Mouse (Mus musculus): ENCODE measurements around the gene Rpl10a. TPM values are rescaled to one million over a fixed set of nuclear protein-coding genes. Genes with fewer than 3 reads are reported as not detected.

Rpl10a gene
- total and polyA plus RNA-seq, 2 experiments from 2014 or later: 255 to 939 TPM

DNA sequence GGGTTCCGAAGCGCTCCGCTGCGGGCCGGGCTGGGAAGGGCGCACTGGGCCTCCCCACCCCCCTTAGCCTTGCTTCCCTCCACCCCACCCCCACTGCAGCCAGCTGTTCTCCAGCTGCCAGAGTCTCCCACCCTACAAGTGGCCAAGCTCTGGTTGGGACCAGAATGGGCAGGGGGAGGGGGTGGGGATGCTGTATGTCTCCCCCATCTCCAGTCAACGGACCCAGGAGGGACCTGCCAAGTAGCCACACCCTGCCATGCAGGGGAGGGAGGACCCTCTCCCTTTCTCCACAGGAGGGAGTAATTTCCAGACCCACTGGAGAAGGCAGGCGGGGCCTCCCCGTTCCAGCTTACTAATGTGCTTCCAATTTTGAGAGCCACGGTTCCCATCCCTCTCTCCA is 17.6 kb downstream of the Rpl10a start:
- Histone ChIP-seq H3K27ac (ENCODE audit: low read depth) (peak overlapping the region; percentile 60), H3K27me3 (ENCODE audit: control insufficient read depth, insufficient read depth, low read length) (no peaks in the 10 kb centered on the region), H3K9me3 (replicated peaks; ENCODE audit: control insufficient read depth, low read length) (no peaks in the 10 kb centered on the region), H3K4me2 (ENCODE audit: low read depth, low read length) (peak overlapping the region; percentile 27), H3K4me1 (ENCODE audit: control insufficient read depth, insufficient read depth) (peaks cover 49% of the 10 kb centered on the region), H3K36me3 (replicated peaks; ENCODE audit: control insufficient read depth, insufficient read depth, low read length) (no peaks in the 10 kb centered on the region), H3K9ac (replicated peaks; ENCODE audit: low read depth, low read length) (0 out of 2 replicates have a peak overlapping the region, but pooled peaks have one; percentile 10), H3K4me3 (ENCODE audit: low read depth, low read length) (no peak overlapping the region)
- 27% methylated on average over 10 of the region's 10 CpGs for WGBS
- ATAC-seq (ENCODE audit: insufficient read depth, low read depth): no peak
- no peak for DNase-seq (ENCODE audit: low spot score)
- TF ChIP-seq EP300 (IDR thresholded peaks at IDR 0.05; ENCODE audit: low read depth): no peak
- no peak for TF ChIP-seq CTCF (IDR thresholded peaks at IDR 0.05; ENCODE audit: low read depth)

DNA sequence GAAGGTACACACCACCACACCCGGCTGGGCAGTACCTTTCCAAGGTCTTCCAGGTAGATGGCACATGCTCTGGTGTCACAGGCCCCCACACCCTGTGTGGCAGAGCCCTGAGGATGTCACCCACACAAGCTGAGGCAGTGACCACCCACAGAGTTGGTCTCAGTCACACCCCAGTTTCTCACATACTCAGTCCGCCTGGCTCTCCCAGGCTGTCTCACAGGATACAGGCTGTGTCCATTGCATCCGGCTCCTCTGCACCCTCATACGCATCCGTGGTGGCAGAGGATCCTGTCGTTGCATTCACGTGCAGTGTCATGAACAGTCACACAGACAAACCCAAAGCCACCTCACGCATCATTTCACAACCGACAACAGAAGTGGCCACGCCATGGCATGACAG is 19.1 kb downstream of the Rpl10a start:
- no peak for ATAC-seq (ENCODE audit: insufficient read depth, low read depth)
- Histone ChIP-seq H3K4me3 (ENCODE audit: low read depth, low read length) (no peak overlapping the region), H3K9me3 (replicated peaks; ENCODE audit: control insufficient read depth, low read length) (no peaks in the 10 kb centered on the region), H3K27me3 (ENCODE audit: control insufficient read depth, insufficient read depth, low read length) (peaks cover 10% of the 10 kb centered on the region), H3K9ac (replicated peaks; ENCODE audit: low read depth, low read length) (no peak overlapping the region), H3K4me1 (ENCODE audit: control insufficient read depth, insufficient read depth) (peaks cover 49% of the 10 kb centered on the region), H3K4me2 (ENCODE audit: low read depth, low read length) (no peak overlapping the region), H3K27ac (ENCODE audit: low read depth) (no peak overlapping the region), H3K36me3 (replicated peaks; ENCODE audit: control insufficient read depth, insufficient read depth, low read length) (no peaks in the 10 kb centered on the region)
- WGBS: 79% methylated on average over 10 of the region's 10 CpGs
- no peak for DNase-seq (ENCODE audit: low spot score)
- TF ChIP-seq CTCF (IDR thresholded peaks at IDR 0.05; ENCODE audit: low read depth): no peak
- TF ChIP-seq EP300 (IDR thresholded peaks at IDR 0.05; ENCODE audit: low read depth): no peak

DNA sequence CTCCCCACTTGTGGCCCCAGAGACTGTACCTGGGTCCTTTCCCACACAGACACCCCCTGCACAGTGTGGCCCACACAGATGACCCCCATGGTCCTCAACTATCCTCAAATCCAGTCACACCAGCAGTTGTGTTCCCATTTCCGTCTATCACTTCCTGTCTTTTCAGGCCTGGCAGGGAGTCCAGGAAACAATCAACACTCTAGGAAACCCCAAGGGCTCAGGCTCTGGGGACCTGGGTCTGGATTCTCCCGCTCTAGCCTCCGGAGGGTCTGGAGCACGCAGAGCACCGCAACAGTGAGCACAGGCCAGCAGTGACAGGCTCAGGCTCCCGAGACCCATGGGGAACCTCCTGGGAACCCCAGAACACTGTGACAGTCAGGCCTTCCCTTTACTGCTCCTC is 19.9 kb downstream of the Rpl10a start:
- ATAC-seq (ENCODE audit: insufficient read depth, low read depth): no peak
- no peak for TF ChIP-seq CTCF (IDR thresholded peaks at IDR 0.05; ENCODE audit: low read depth)
- no peak for TF ChIP-seq EP300 (IDR thresholded peaks at IDR 0.05; ENCODE audit: low read depth)
- Histone ChIP-seq H3K4me3 (ENCODE audit: low read depth, low read length) (peak overlapping the region; percentile 2; the same call in 1 of the 2 replicates), H3K27me3 (ENCODE audit: control insufficient read depth, insufficient read depth, low read length) (peaks cover 19% of the 10 kb centered on the region), H3K9me3 (replicated peaks; ENCODE audit: control insufficient read depth, low read length) (no peaks in the 10 kb centered on the region), H3K4me1 (ENCODE audit: control insufficient read depth, insufficient read depth) (peaks cover 49% of the 10 kb centered on the region), H3K36me3 (replicated peaks; ENCODE audit: control insufficient read depth, insufficient read depth, low read length) (no peaks in the 10 kb centered on the region), H3K9ac (replicated peaks; ENCODE audit: low read depth, low read length) (0 out of 2 replicates have a peak overlapping the region, but pooled peaks have one; percentile 1), H3K27ac (ENCODE audit: low read depth) (peak overlapping the region; percentile 16; the same call in 1 of the 2 replicates), H3K4me2 (ENCODE audit: low read depth, low read length) (peak overlapping the region; percentile 93)
- no peak for DNase-seq (ENCODE audit: low spot score)
- WGBS: 54% methylated on average over 6 of the region's 6 CpGs

DNA sequence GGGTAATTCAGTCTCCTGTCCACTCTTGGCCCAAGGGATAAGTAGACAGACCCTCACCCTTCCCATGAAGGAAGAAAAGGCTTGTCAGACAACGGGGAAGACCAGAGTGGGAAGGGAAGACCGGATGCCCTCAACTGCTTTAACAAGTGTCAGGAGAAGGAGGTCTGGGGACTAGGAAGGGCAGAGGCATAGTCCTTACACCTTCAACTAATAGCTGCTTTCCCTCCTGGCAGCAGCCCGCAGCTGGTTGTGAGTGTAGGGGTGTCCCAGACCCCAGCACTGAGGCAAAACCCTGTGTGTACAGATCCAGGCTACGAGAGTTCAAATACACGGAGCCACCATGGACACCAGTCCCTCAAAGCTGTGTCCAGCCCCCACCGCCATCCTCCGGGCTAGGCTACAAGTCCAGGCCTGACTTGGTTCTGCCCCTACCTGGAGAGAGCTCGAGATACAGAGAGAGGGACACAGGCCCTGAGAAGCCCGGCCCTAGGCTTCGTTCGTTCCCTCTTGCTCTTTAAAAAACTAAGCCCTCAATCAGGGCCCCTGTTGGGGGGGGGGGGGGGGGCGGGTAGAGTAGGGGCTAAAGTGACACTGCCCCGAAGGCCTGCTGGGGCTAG is 21.1 kb downstream of the Rpl10a start:
- H3K4me2 ChIP-seq (ENCODE audit: low read depth, low read length): peak overlapping the region; percentile 93
- ATAC-seq (ENCODE audit: insufficient read depth, low read depth) (no peak), DNase-seq (ENCODE audit: low spot score) (no peak)
- H3K9me3 ChIP-seq (replicated peaks; ENCODE audit: control insufficient read depth, low read length): no peaks in the 10 kb centered on the region
- H3K9ac ChIP-seq (replicated peaks; ENCODE audit: low read depth, low read length): peak overlapping the region; percentile 83
- WGBS: 20% methylated on average over 13 of the region's 13 CpGs
- H3K4me1 ChIP-seq (ENCODE audit: control insufficient read depth, insufficient read depth): peaks cover 43% of the 10 kb centered on the region
- no peaks in the 10 kb centered on the region for H3K36me3 ChIP-seq (replicated peaks; ENCODE audit: control insufficient read depth, insufficient read depth, low read length)
- H3K27ac ChIP-seq (ENCODE audit: low read depth): peak overlapping the region; percentile 92
- peaks cover 27% of the 10 kb centered on the region for H3K27me3 ChIP-seq (ENCODE audit: control insufficient read depth, insufficient read depth, low read length)
- TF ChIP-seq CTCF (IDR thresholded peaks at IDR 0.05; ENCODE audit: low read depth) (no peak), EP300 (IDR thresholded peaks at IDR 0.05; ENCODE audit: low read depth) (no peak)
- peak overlapping the region; percentile 69 for H3K4me3 ChIP-seq (ENCODE audit: low read depth, low read length)

DNA sequence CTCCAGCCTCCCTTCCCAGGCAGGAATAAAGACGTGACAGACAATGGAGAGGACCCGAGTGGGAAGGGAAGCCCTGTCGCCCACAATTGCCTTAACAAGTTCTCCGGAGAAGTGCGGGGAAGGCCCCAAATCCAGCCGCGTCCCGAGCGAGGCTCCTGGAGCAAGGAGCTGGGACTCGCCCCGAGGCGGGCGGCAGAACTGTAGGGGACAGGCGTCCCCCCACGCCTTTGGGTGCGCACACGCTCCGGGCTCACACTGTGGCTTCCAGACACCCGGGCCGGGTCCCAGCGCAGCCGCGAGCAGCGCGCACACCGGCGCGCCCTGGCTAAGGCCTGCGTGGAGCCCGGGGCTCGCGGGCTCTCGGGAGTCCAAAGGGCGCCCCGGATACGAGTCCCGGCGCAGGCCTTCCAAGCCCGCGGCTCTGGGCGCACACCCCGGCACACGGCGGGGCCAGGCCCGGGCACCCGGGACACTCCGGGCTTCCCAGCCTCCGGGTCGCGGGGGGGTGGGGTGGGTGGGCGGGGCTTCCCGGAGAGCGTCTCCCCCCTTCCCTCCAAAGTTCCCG is 21.7 kb downstream of the Rpl10a start:
- no peaks in the 10 kb centered on the region for H3K36me3 ChIP-seq (replicated peaks; ENCODE audit: control insufficient read depth, insufficient read depth, low read length)
- peak overlapping the region; percentile 83 for H3K9ac ChIP-seq (replicated peaks; ENCODE audit: low read depth, low read length)
- H3K9me3 ChIP-seq (replicated peaks; ENCODE audit: control insufficient read depth, low read length): no peaks in the 10 kb centered on the region
- peak overlapping the region; percentile 93 for H3K4me2 ChIP-seq (ENCODE audit: low read depth, low read length)
- peak overlapping the region; percentile 69 for H3K4me3 ChIP-seq (ENCODE audit: low read depth, low read length)
- TF ChIP-seq CTCF (IDR thresholded peaks at IDR 0.05; ENCODE audit: low read depth) (no peak), EP300 (IDR thresholded peaks at IDR 0.05; ENCODE audit: low read depth) (no peak)
- WGBS: 1% methylated on average over 48 of the region's 54 CpGs
- peak overlapping the region; percentile 92 for H3K27ac ChIP-seq (ENCODE audit: low read depth)
- ATAC-seq (ENCODE audit: insufficient read depth, low read depth): peak; percentile 53
- DNase-seq (ENCODE audit: low spot score): no peak
- H3K27me3 ChIP-seq (ENCODE audit: control insufficient read depth, insufficient read depth, low read length): peaks cover 30% of the 10 kb centered on the region
- peaks cover 37% of the 10 kb centered on the region for H3K4me1 ChIP-seq (ENCODE audit: control insufficient read depth, insufficient read depth)
